Mouse (Mus musculus): ENCODE data around the gene Fbf1. TPM values are rescaled to one million over a fixed set of nuclear protein-coding genes. Genes with fewer than 3 reads are reported as not detected.

Fbf1 gene
- polyA plus RNA-seq, 1 experiment, result 46.9 TPM

DNA sequence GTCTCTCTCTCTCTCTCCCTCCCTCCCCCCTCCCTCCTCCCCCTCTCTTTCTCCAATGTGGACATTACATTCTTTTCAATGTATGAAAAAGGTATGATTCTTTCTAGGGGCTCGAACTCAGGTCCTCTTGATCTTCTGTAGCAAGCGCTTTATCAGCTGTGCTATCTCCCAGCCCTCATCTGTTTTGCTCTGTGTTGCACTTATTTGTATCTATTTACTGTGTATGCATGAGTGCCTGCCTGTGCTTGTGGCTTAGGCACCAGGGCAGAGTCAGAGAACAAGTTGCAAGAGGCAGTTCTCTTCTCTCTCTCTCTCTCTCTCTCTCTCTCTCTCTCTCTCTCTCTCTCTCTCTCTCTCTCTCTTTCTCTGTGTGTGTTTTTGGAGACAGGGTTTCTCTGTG lies 62.9 kb downstream of the Fbf1 start:
- no peak for TF ChIP-seq FOSL1 (IDR thresholded peaks at IDR 0.05; ENCODE audit: insufficient read depth, low read length, poor library complexity, severe bottlenecking)
- TF ChIP-seq CTCF (IDR thresholded peaks at IDR 0.05; ENCODE audit: control insufficient read depth, insufficient read depth, insufficient read length), result no peak
- TF ChIP-seq USF1 (IDR thresholded peaks at IDR 0.05; ENCODE audit: low read depth), result no peak
- no peak for TF ChIP-seq MYOD1 (IDR thresholded peaks at IDR 0.05; ENCODE audit: control insufficient read depth, insufficient read length, low read depth)
- TF ChIP-seq CEBPB (IDR thresholded peaks at IDR 0.05; ENCODE audit: low read depth), result no peak
- no peak for TF ChIP-seq MYOG (IDR thresholded peaks at IDR 0.05; ENCODE audit: control insufficient read depth, extremely low read depth, insufficient read length)
- no peak for TF ChIP-seq MAX (IDR thresholded peaks at IDR 0.05)
- Histone ChIP-seq H3ac (ENCODE audit: control insufficient read depth, insufficient read length, low read depth) (no peak overlapping the region), H3K4me3 (ENCODE audit: insufficient read depth, poor library complexity, severe bottlenecking) (no peak overlapping the region), H3K36me3 (ENCODE audit: control insufficient read depth, insufficient read depth) (peaks cover 25% of the 10 kb centered on the region), H3K27me3 (ENCODE audit: control insufficient read depth, insufficient read depth, insufficient read length) (no peaks in the 10 kb centered on the region), H3K79me2 (ENCODE audit: control insufficient read depth, insufficient read depth) (peaks cover 40% of the 10 kb centered on the region), H3K79me3 (ENCODE audit: low read depth) (peaks cover 9% of the 10 kb centered on the region)

DNA sequence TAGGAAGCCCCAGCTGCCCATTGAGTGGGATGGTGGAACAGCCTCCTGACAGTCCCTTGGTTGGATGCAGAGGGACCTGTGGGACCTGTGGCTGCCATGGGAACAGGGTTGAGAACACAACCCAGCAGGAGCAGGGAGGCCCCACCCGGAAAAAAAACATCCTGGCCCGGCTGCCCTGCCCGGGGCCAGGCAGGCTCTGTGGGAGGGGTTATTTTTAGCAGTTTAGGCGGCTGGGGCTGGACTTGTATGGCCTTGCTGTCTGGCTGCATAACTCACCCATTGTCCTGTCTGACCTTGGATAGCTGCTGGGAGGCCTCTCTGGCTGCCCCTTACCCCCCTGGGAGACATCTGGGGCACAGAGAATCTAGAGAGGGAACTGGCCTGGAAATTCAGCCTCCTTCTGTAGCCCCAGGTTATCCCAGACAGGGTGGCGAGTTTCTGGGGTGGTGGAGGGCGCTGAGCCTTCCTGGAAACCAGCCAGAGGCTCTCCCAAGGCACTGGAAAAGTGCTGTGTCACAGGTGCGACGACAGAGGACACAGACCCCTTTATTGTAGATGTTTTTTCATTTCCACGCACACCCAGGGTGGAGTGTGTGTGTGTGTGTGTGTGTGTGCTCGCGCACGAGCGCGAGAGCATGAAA lies 63.8 kb downstream of the Fbf1 start:
- peaks cover 7% of the 10 kb centered on the region for H3K79me3 ChIP-seq (ENCODE audit: low read depth)
- H3K36me3 ChIP-seq (ENCODE audit: control insufficient read depth, insufficient read depth), result peaks cover 25% of the 10 kb centered on the region
- TF ChIP-seq USF1 (IDR thresholded peaks at IDR 0.05; ENCODE audit: low read depth) (no peak), MYOG (IDR thresholded peaks at IDR 0.05; ENCODE audit: control insufficient read depth, extremely low read depth, insufficient read length) (no peak), CEBPB (IDR thresholded peaks at IDR 0.05; ENCODE audit: low read depth) (no peak), FOSL1 (IDR thresholded peaks at IDR 0.05; ENCODE audit: insufficient read depth, low read length, poor library complexity, severe bottlenecking) (no peak), MAX (IDR thresholded peaks at IDR 0.05) (no peak), MYOD1 (IDR thresholded peaks at IDR 0.05; ENCODE audit: control insufficient read depth, insufficient read length, low read depth) (no peak), CTCF (IDR thresholded peaks at IDR 0.05; ENCODE audit: control insufficient read depth, insufficient read depth, insufficient read length) (no peak)
- H3K79me2 ChIP-seq (ENCODE audit: control insufficient read depth, insufficient read depth), result peaks cover 31% of the 10 kb centered on the region
- H3K4me3 ChIP-seq (ENCODE audit: insufficient read depth, poor library complexity, severe bottlenecking), result no peak overlapping the region
- H3ac ChIP-seq (ENCODE audit: control insufficient read depth, insufficient read length, low read depth), result peak overlapping the region; percentile 3
- no peaks in the 10 kb centered on the region for H3K27me3 ChIP-seq (ENCODE audit: control insufficient read depth, insufficient read depth, insufficient read length)

DNA sequence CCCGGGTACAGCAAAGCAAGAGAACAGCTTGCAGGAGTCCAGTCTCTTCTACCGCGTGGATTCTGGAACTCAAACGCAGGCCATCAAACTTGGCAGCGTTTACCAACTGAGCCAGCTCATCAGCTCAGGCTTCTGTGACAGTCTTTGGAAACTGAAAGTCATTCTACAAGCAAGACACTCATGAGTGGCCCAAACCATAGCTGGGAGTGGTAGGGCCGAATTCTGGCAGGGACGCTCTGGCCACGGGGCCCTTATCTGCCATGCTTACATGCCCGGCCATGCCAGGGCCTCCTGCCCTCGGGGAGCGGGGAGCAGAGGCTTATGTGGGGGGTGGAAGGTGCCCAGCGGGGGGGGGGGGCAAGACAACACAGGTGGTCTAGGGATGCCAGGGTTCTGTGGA lies 64.4 kb downstream of the Fbf1 start:
- Histone ChIP-seq H3K79me3 (ENCODE audit: low read depth) (peaks cover 7% of the 10 kb centered on the region), H3ac (ENCODE audit: control insufficient read depth, insufficient read length, low read depth) (no peak overlapping the region), H3K27me3 (ENCODE audit: control insufficient read depth, insufficient read depth, insufficient read length) (no peaks in the 10 kb centered on the region), H3K36me3 (ENCODE audit: control insufficient read depth, insufficient read depth) (peaks cover 25% of the 10 kb centered on the region), H3K4me3 (ENCODE audit: insufficient read depth, poor library complexity, severe bottlenecking) (no peak overlapping the region), H3K79me2 (ENCODE audit: control insufficient read depth, insufficient read depth) (peaks cover 29% of the 10 kb centered on the region)
- no peak for TF ChIP-seq CEBPB (IDR thresholded peaks at IDR 0.05; ENCODE audit: low read depth)
- no peak for TF ChIP-seq MYOD1 (IDR thresholded peaks at IDR 0.05; ENCODE audit: control insufficient read depth, insufficient read length, low read depth)
- TF ChIP-seq MYOG (IDR thresholded peaks at IDR 0.05; ENCODE audit: control insufficient read depth, extremely low read depth, insufficient read length), result no peak
- TF ChIP-seq USF1 (IDR thresholded peaks at IDR 0.05; ENCODE audit: low read depth), result no peak
- no peak for TF ChIP-seq FOSL1 (IDR thresholded peaks at IDR 0.05; ENCODE audit: insufficient read depth, low read length, poor library complexity, severe bottlenecking)
- TF ChIP-seq CTCF (IDR thresholded peaks at IDR 0.05; ENCODE audit: control insufficient read depth, insufficient read depth, insufficient read length), result no peak
- no peak for TF ChIP-seq MAX (IDR thresholded peaks at IDR 0.05)

DNA sequence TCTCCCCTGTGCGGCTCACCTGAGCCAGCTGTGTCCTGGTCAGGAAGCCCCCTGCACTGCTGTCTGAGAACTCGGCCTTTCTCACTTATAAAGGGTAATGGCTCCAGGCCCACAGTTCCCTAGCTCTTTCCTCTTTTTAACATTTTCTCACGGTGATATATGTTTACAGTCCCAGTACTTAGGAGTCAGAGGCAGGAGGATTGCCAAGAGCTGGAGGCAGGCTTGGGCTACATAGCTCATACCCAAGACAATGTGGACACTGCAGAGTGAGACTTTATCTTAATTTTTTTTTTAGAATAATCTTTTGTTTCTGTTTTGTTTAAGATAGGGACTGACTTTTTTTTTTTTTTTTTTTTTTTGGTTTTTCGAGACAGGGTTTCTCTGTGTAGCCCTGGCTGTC lies 65.5 kb downstream of the Fbf1 start:
- no peaks in the 10 kb centered on the region for H3K27me3 ChIP-seq (ENCODE audit: control insufficient read depth, insufficient read depth, insufficient read length)
- peaks cover 16% of the 10 kb centered on the region for H3K36me3 ChIP-seq (ENCODE audit: control insufficient read depth, insufficient read depth)
- TF ChIP-seq MYOD1 (IDR thresholded peaks at IDR 0.05; ENCODE audit: control insufficient read depth, insufficient read length, low read depth) (no peak), MYOG (IDR thresholded peaks at IDR 0.05; ENCODE audit: control insufficient read depth, extremely low read depth, insufficient read length) (no peak)
- peaks cover 19% of the 10 kb centered on the region for H3K79me2 ChIP-seq (ENCODE audit: control insufficient read depth, insufficient read depth)
- H3K4me3 ChIP-seq (ENCODE audit: insufficient read depth, poor library complexity, severe bottlenecking), result no peak overlapping the region
- no peaks in the 10 kb centered on the region for H3K79me3 ChIP-seq (ENCODE audit: low read depth)
- no peak overlapping the region for H3ac ChIP-seq (ENCODE audit: control insufficient read depth, insufficient read length, low read depth)

DNA sequence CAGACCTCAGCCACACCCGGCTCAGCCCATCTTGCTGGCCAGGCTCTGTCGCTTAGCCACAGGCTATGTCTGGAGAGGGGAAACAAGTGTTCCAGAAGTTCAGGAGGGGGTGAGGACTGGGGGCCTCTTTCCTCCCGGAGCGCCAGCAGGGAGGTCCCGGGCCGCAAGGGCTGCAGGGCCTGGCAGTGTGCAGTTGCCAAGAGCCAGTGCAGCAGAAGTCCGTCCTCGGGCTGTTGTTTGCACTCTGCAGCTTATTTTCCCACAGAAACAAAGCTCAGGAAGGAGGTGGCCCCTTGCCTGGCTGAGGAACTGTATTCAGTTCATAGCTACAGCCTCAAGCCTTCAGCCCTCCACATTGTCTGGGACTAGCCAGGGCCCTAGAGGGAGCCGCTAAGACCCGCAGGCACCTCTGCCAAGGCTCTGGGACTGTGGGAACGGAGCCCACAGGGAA lies 66.0 kb downstream of the Fbf1 start:
- Histone ChIP-seq H3K27me3 (ENCODE audit: control insufficient read depth, insufficient read depth, insufficient read length) (no peaks in the 10 kb centered on the region), H3ac (ENCODE audit: control insufficient read depth, insufficient read length, low read depth) (no peak overlapping the region), H3K79me3 (ENCODE audit: low read depth) (no peaks in the 10 kb centered on the region), H3K79me2 (ENCODE audit: control insufficient read depth, insufficient read depth) (peaks cover 14% of the 10 kb centered on the region), H3K36me3 (ENCODE audit: control insufficient read depth, insufficient read depth) (peaks cover 15% of the 10 kb centered on the region), H3K4me3 (ENCODE audit: insufficient read depth, poor library complexity, severe bottlenecking) (no peak overlapping the region)
- no peak for TF ChIP-seq MYOD1 (IDR thresholded peaks at IDR 0.05; ENCODE audit: control insufficient read depth, insufficient read length, low read depth)
- TF ChIP-seq MYOG (IDR thresholded peaks at IDR 0.05; ENCODE audit: control insufficient read depth, extremely low read depth, insufficient read length), result no peak
- TF ChIP-seq CTCF (IDR thresholded peaks at IDR 0.05; ENCODE audit: control insufficient read depth, insufficient read depth, insufficient read length), result no peak
- TF ChIP-seq CEBPB (IDR thresholded peaks at IDR 0.05; ENCODE audit: low read depth), result no peak
- TF ChIP-seq FOSL1 (IDR thresholded peaks at IDR 0.05; ENCODE audit: insufficient read depth, low read length, poor library complexity, severe bottlenecking), result no peak
- TF ChIP-seq MAX (IDR thresholded peaks at IDR 0.05), result no peak
- TF ChIP-seq USF1 (IDR thresholded peaks at IDR 0.05; ENCODE audit: low read depth), result no peak

DNA sequence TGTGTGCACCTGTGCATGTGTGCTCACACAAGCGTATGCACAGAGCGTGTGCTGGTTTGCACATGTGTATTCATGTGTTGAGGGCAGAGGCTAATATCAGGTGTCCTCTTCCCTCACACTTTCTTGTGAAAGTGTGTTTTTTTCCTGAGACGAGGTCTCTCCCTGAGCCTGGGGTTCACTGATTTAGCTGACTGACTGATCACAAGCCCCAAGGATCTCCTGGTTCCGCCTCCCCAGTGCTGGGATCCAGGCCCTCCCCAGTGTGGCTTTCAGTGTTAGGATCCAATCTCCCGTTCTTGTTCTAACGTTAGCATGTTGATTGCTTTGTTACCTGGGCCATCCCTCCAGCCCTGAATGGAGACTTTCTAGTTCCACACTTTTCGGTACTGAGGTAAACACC lies 67.1 kb downstream of the Fbf1 start:
- H3ac ChIP-seq (ENCODE audit: control insufficient read depth, insufficient read length, low read depth), result no peak overlapping the region
- H3K79me2 ChIP-seq (ENCODE audit: control insufficient read depth, insufficient read depth), result peaks cover 3% of the 10 kb centered on the region
- H3K36me3 ChIP-seq (ENCODE audit: control insufficient read depth, insufficient read depth), result peaks cover 5% of the 10 kb centered on the region
- H3K4me3 ChIP-seq (ENCODE audit: insufficient read depth, poor library complexity, severe bottlenecking), result no peak overlapping the region
- no peaks in the 10 kb centered on the region for H3K27me3 ChIP-seq (ENCODE audit: control insufficient read depth, insufficient read depth, insufficient read length)
- no peak for TF ChIP-seq MYOG (IDR thresholded peaks at IDR 0.05; ENCODE audit: control insufficient read depth, extremely low read depth, insufficient read length)
- no peak for TF ChIP-seq MAX (IDR thresholded peaks at IDR 0.05)
- no peak for TF ChIP-seq USF1 (IDR thresholded peaks at IDR 0.05; ENCODE audit: low read depth)
- TF ChIP-seq FOSL1 (IDR thresholded peaks at IDR 0.05; ENCODE audit: insufficient read depth, low read length, poor library complexity, severe bottlenecking), result no peak
- no peak for TF ChIP-seq MYOD1 (IDR thresholded peaks at IDR 0.05; ENCODE audit: control insufficient read depth, insufficient read length, low read depth)
- TF ChIP-seq CEBPB (IDR thresholded peaks at IDR 0.05; ENCODE audit: low read depth), result no peak
- TF ChIP-seq CTCF (IDR thresholded peaks at IDR 0.05; ENCODE audit: control insufficient read depth, insufficient read depth, insufficient read length), result no peak
- H3K79me3 ChIP-seq (ENCODE audit: low read depth), result no peaks in the 10 kb centered on the region
